ENCODE assay signal across 8 mouse cellular contexts in the genomic region with DNA sequence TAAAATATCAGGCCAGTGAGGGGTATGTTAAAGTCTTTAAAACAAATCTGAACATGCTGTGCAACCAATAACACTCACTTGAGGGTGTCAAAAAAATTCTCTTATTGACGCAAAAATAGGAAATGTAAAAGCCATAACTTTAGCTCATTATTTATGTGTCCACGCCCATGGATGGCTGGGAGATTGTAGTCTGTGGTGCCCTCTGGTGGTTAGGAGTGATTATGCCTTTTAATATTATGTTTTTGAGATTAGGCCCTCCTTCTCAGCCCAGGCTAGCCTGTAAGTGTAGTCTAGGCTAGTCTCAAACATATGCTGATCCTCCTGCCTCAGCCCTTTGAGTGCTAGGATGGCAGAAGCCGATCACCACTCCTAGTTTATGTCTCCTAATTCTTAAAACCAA.
DNase-seq lines count a peak whose midpoint lies in the region; ATAC-seq and TF ChIP-seq lines count a peak whose summit lies in the region.

No protein-coding gene starts in this region.

- no peak overlapping the region for H3K4me2 ChIP-seq in forebrain, embryonic 12.5 days

- 48% methylated on average over 3 of the region's 3 CpGs for WGBS in bone marrow, adult 2 months
- 91% methylated on average over 3 of the region's 3 CpGs for WGBS in forebrain, embryonic 12.5 days

- H3K27ac ChIP-seq in left cerebral cortex, adult 2 months = no peak overlapping the region
- H3K27ac ChIP-seq in bone marrow, adult 2 months (ENCODE audit: control insufficient read depth, insufficient read depth, low read depth, low read length, poor library complexity) = no peak overlapping the region
- no peak overlapping the region for H3K27ac ChIP-seq in forebrain, embryonic 12.5 days

- TF ChIP-seq CTCF in left cerebral cortex, adult 2 months (IDR thresholded peaks at IDR 0.05) = peak; percentile 65
- peak; percentile 40 for TF ChIP-seq CTCF in bone marrow, adult 2 months (IDR thresholded peaks at IDR 0.05; ENCODE audit: control insufficient read depth, insufficient read depth, low read length)

- H3K4me3 ChIP-seq in left cerebral cortex, adult 2 months = no peak overlapping the region
- H3K4me3 ChIP-seq in bone marrow, adult 2 months (replicated peaks; ENCODE audit: control insufficient read depth, low read depth, low read length) = no peak overlapping the region
- no peak overlapping the region for H3K4me3 ChIP-seq in forebrain, embryonic 12.5 days (replicated peaks)

- intact Hi-C loops in left cerebral cortex, adult 2 months (cut with DNase I) = loop anchor here (2.0 kb wide), 1 partner anchor 126 kb away; no protein-coding TSS in a partner anchor

- H3K36me3 ChIP-seq in forebrain, embryonic 12.5 days (replicated peaks) = no peaks in the 10 kb centered on the region

- peak; percentile 89 for ATAC-seq in megakaryocyte-erythroid progenitor cell, adult 5-6 weeks (replicated peaks; ENCODE audit: low FRiP score, low TSS enrichment, poor library complexity, severe bottlenecking)
- ATAC-seq in forebrain, embryonic 12.5 days (ENCODE audit: low FRiP score) = no peak

- no peak overlapping the region for H3K9ac ChIP-seq in forebrain, embryonic 12.5 days

- no peaks in the 10 kb centered on the region for H3K9me3 ChIP-seq in forebrain, embryonic 12.5 days

- no peak for TF ChIP-seq POLR2A in bone marrow, adult 2 months (IDR thresholded peaks at IDR 0.05; ENCODE audit: borderline replicate concordance, control insufficient read depth, low read depth, low read length)

- peak; percentile 32 to 37 for DNase-seq in cerebellum, postnatal 14 days
- no peak for DNase-seq in cerebellum, postnatal 4 days (ENCODE audit: low spot score in 2 of 2)
- no peak for DNase-seq in left cerebral cortex, adult 2 months (ENCODE audit: extremely low spot score in 1 of 2, low spot score in 2 of 2)
- DNase-seq in left cerebral cortex, adult 11 months (ENCODE audit: low spot score) = no peak
- DNase-seq in layer of hippocampus, adult 9-11 months = no peak

- no peaks in the 10 kb centered on the region for H3K4me1 ChIP-seq in bone marrow, adult 2 months (ENCODE audit: control insufficient read depth, insufficient read depth, low read length)
- H3K4me1 ChIP-seq in forebrain, embryonic 12.5 days = 0 out of 2 replicates have a peak, but pooled peaks cover 6% of the 10 kb centered on the region

- H3K27me3 ChIP-seq in forebrain, embryonic 12.5 days = no peaks in the 10 kb centered on the region

Comparison
In these comparisons a context has a peak if more than half of its experiments do, and no peak if none do; other contexts are left out.
1. DNase-seq: peak in cerebellum, postnatal 14 days (2 of 2); none in cerebellum, postnatal 4 days (0 of 2), left cerebral cortex, adult 2 months (0 of 2), left cerebral cortex, adult 11 months (single experiment) and layer of hippocampus, adult 9-11 months (single experiment).